Mouse (Mus musculus): ENCODE results near the gene Chrnb1. TPM values are rescaled to one million over a fixed set of nuclear protein-coding genes. Genes with fewer than 3 reads are reported as not detected.

Chrnb1 gene
- polyA plus RNA-seq, 1 experiment from 2014 or later, result 5.0 TPM

- Histone ChIP-seq H3K9me3 (ENCODE audit: control insufficient read depth, low read length) (no peaks in the 10 kb centered on the region), H3K27ac (replicated peaks) (peak overlapping the region; percentile 95), H3K4me2 (replicated peaks; ENCODE audit: low read depth) (peak overlapping the region; percentile 78), H3K9ac (ENCODE audit: low read length) (peak overlapping the region; percentile 95), H3K4me3 (ENCODE audit: low read depth, low read length) (peak overlapping the region; percentile 93), H3K4me1 (replicated peaks; ENCODE audit: control insufficient read depth, insufficient read depth) (peaks cover 4% of the 10 kb centered on the region), H3K36me3 (ENCODE audit: control insufficient read depth, insufficient read depth, low read length) (no peaks in the 10 kb centered on the region), H3K27me3 (ENCODE audit: control insufficient read depth, insufficient read depth, low read length) (no peaks in the 10 kb centered on the region)
- no peak for DNase-seq (ENCODE audit: low spot score)
- 41% methylated on average over 13 of the region's 13 CpGs for WGBS
- TF ChIP-seq EP300 (optimal IDR thresholded peaks at IDR 0.05) (no peak), CTCF (IDR thresholded peaks at IDR 0.05; ENCODE audit: low read depth) (no peak)
- 0 out of 2 replicates have a peak, but pooled peaks have one; percentile 21 for ATAC-seq (ENCODE audit: low FRiP score, low TSS enrichment)
Measured at GRCm38 (mm10) chr11:69766872-69767624, 28.7 kb downstream of the Chrnb1 start.

DNA sequence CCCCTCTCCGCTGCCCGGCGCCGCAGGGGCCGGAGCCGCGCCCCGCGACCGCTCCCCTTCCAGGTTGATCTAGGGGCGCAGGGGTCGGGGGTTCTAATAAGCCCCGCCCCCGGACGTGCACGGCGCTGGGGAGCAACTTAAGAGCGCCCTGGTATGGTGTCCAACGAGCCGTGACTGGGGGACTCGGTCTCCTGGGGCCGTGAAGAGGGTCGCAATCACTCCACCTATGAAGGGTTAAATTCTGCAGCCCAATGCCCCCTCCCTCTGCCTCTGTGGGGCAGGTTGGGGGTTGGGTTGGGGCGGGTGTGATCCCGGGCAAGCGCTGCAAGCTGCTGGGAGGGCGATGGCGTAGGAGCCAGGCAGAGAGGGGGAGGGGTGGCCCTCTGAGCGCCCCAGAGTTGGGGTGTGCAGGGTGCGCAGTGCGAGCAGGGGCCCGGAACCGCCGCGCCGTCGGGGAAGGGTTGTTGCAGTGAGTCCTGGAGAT lies 29.6 kb downstream of the Chrnb1 start:
- H3K4me1 ChIP-seq (replicated peaks; ENCODE audit: control insufficient read depth, insufficient read depth), result peaks cover 4% of the 10 kb centered on the region
- TF ChIP-seq CTCF (IDR thresholded peaks at IDR 0.05; ENCODE audit: low read depth) (no peak), EP300 (optimal IDR thresholded peaks at IDR 0.05) (no peak)

GRCm38 (mm10) chr11:69765221-69766125 lies 30.3 kb downstream of the Chrnb1 start, which contains the start of gene Zbtb4:
Gene Zbtb4 (plus strand): TSS chr11:69765912.
- peak; percentile 58 for DNase-seq (ENCODE audit: low spot score)

More for the DNA sequence above, 29.6 kb downstream of the Chrnb1 start:
- H3K4me2 ChIP-seq (replicated peaks; ENCODE audit: low read depth), result peak overlapping the region; percentile 78
- H3K4me3 ChIP-seq (ENCODE audit: low read depth, low read length), result peak overlapping the region; percentile 93
- WGBS, result 0% methylated on average over 34 of the region's 37 CpGs
- no peaks in the 10 kb centered on the region for H3K27me3 ChIP-seq (ENCODE audit: control insufficient read depth, insufficient read depth, low read length)
- no peaks in the 10 kb centered on the region for H3K36me3 ChIP-seq (ENCODE audit: control insufficient read depth, insufficient read depth, low read length)
- ATAC-seq (ENCODE audit: low FRiP score, low TSS enrichment), result peak; percentile 77
- peak overlapping the region; percentile 95 for H3K27ac ChIP-seq (replicated peaks)
- DNase-seq (ENCODE audit: low spot score), result peak; percentile 82
- peak overlapping the region; percentile 95 for H3K9ac ChIP-seq (ENCODE audit: low read length)
- no peaks in the 10 kb centered on the region for H3K9me3 ChIP-seq (ENCODE audit: control insufficient read depth, low read length)

DNA sequence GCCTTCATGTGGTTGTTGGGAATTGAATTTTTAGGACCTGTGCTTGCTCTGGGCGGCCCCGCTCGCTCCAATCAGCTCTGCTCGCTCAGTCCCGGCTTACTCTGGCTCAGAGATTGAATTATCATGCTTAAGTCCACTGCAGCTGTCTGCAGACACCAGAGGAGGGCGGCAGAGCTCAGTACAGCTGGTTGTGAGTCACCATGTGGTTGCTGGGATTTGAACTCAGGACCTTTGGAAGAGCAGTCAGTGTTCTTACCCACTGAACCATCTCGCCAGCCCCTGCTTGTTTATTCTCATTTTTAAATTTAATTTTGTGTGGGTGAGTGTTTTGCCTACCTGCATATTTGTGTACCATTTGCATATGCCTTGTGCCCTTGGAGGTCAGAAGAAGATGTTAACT lies 32.2 kb downstream of the Chrnb1 start:
- no peak for ATAC-seq (ENCODE audit: low FRiP score, low TSS enrichment)
- H3K4me1 ChIP-seq (replicated peaks; ENCODE audit: control insufficient read depth, insufficient read depth), result peaks cover 4% of the 10 kb centered on the region

More at GRCm38 (mm10) chr11:69765221-69766125, 30.3 kb downstream of the Chrnb1 start, which contains the start of gene Zbtb4:
- peak within 1 kb of the TSS; percentile 93 for H3K4me3 ChIP-seq (ENCODE audit: low read depth, low read length)
- no peaks in the 10 kb centered on the region for H3K36me3 ChIP-seq (ENCODE audit: control insufficient read depth, insufficient read depth, low read length)
- H3K27ac ChIP-seq (replicated peaks), result peak within 1 kb of the TSS; percentile 95
- peaks cover 4% of the 10 kb centered on the region for H3K4me1 ChIP-seq (replicated peaks; ENCODE audit: control insufficient read depth, insufficient read depth)
- peak; percentile 67 for ATAC-seq (ENCODE audit: low FRiP score, low TSS enrichment)
- peak within 1 kb of the TSS; percentile 95 for H3K9ac ChIP-seq (ENCODE audit: low read length)
- H3K4me2 ChIP-seq (replicated peaks; ENCODE audit: low read depth), result peak within 1 kb of the TSS; percentile 78
- no peaks in the 10 kb centered on the region for H3K9me3 ChIP-seq (ENCODE audit: control insufficient read depth, low read length)
- WGBS, result 16% methylated on average over 40 of the region's 55 CpGs
- no peaks in the 10 kb centered on the region for H3K27me3 ChIP-seq (ENCODE audit: control insufficient read depth, insufficient read depth, low read length)
- TF ChIP-seq CTCF (IDR thresholded peaks at IDR 0.05; ENCODE audit: low read depth) (no peak), EP300 (optimal IDR thresholded peaks at IDR 0.05) (no peak)

DNA sequence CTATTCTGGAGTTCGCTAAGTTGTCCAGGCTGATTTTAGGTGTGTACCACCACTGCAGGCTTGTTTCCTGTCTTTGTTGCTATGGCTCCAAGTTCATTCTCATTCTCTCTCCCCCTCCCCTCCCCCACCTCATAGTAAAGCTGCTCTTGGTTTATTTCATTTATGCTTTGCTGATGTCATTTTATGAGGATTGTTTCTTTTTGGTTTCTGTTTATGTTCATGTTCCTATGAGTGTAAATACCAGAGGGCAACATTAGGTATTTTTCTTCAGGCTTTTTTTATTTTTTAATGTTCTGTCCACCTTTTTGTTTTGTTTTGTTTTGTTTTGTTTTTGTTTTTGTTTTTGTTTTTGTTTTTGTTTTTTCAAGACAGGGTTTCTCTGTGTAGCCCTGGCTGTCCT lies 33.9 kb downstream of the Chrnb1 start, which contains the start of gene Slc35g3:
Slc35g3 (minus strand) TSS at position 101 of the 400 bp plus-strand sequence.
- Histone ChIP-seq H3K4me2 (replicated peaks; ENCODE audit: low read depth) (no peak within 1 kb of the TSS), H3K4me3 (ENCODE audit: low read depth, low read length) (no peak within 1 kb of the TSS), H3K36me3 (ENCODE audit: control insufficient read depth, insufficient read depth, low read length) (no peaks in the 10 kb centered on the region), H3K27me3 (ENCODE audit: control insufficient read depth, insufficient read depth, low read length) (no peaks in the 10 kb centered on the region), H3K9ac (ENCODE audit: low read length) (0 out of 2 replicates have a peak within 1 kb of the TSS, but pooled peaks have one; percentile 4), H3K9me3 (ENCODE audit: control insufficient read depth, low read length) (no peaks in the 10 kb centered on the region), H3K4me1 (replicated peaks; ENCODE audit: control insufficient read depth, insufficient read depth) (peaks cover 5% of the 10 kb centered on the region), H3K27ac (replicated peaks) (no peak within 1 kb of the TSS)
- 65% methylated on average over 1 of the region's 1 CpGs for WGBS
- no peak for TF ChIP-seq EP300 (optimal IDR thresholded peaks at IDR 0.05)
- no peak for TF ChIP-seq CTCF (IDR thresholded peaks at IDR 0.05; ENCODE audit: low read depth)
- no peak for DNase-seq (ENCODE audit: low spot score)
- ATAC-seq (ENCODE audit: low FRiP score, low TSS enrichment), result no peak

More for the DNA sequence above, 32.2 kb downstream of the Chrnb1 start:
- no peaks in the 10 kb centered on the region for H3K36me3 ChIP-seq (ENCODE audit: control insufficient read depth, insufficient read depth, low read length)
- TF ChIP-seq EP300 (optimal IDR thresholded peaks at IDR 0.05) (no peak), CTCF (IDR thresholded peaks at IDR 0.05; ENCODE audit: low read depth) (peak; percentile 58)
- H3K4me3 ChIP-seq (ENCODE audit: low read depth, low read length), result no peak overlapping the region
- no peak overlapping the region for H3K4me2 ChIP-seq (replicated peaks; ENCODE audit: low read depth)
- DNase-seq (ENCODE audit: low spot score), result peak; percentile 47
- no peak overlapping the region for H3K27ac ChIP-seq (replicated peaks)
- H3K9me3 ChIP-seq (ENCODE audit: control insufficient read depth, low read length), result no peaks in the 10 kb centered on the region
- H3K9ac ChIP-seq (ENCODE audit: low read length), result no peak overlapping the region
- no peaks in the 10 kb centered on the region for H3K27me3 ChIP-seq (ENCODE audit: control insufficient read depth, insufficient read depth, low read length)
- WGBS, result 77% methylated on average over 7 of the region's 7 CpGs

All from stomach, postnatal 0 days (tissue).